Mouse (Mus musculus) forebrain, embryonic 11.5 days (tissue): ENCODE results near the gene Kat6b. TPM values are rescaled to one million over a fixed set of nuclear protein-coding genes. Genes with fewer than 3 reads are reported as not detected.

ENCODE experiments used
- ATAC-seq: fragments of 200-750 bp; cut with Nextera tagmentation; replicated peaks from 2 replicates; pipeline ENCODE4 v1.8.0; 2017; ENCODE audit warnings: moderate TSS enrichment; ENCODE audit not compliant: low FRiP score
- DNase-seq: peaks from one replicate; pipeline ENCODE4 v3.0.0-alpha.2; 2017; ENCODE audit warnings: low spot score
- H3K27ac ChIP-seq: fragments of 300-500 bp; sonication (generic); 2 replicates; pipeline ENCODE4 v1.5.1; 2014; ENCODE audit warnings: low read depth, low read length
- H3K27me3 ChIP-seq: fragments of 300-500 bp; sonication (generic); 2 replicates; pipeline ENCODE4 v1.6.1; 2014; ENCODE audit warnings: mild to moderate bottlenecking, low read length, mixed read lengths; ENCODE audit not compliant: control insufficient read depth, insufficient read depth
- H3K36me3 ChIP-seq: fragments of 300-500 bp; sonication (generic); 2 replicates; pipeline ENCODE4 v1.6.1; 2014; ENCODE audit warnings: mild to moderate bottlenecking, low read length, moderate library complexity, mixed read lengths; ENCODE audit not compliant: control insufficient read depth, insufficient read depth
- H3K4me1 ChIP-seq: fragments of 300-500 bp; sonication (generic); replicated peaks from 2 replicates; pipeline ENCODE4 v1.6.1; 2014; ENCODE audit warnings: low read length, mixed read lengths; ENCODE audit not compliant: control insufficient read depth, insufficient read depth
- H3K4me2 ChIP-seq: fragments of 300-500 bp; sonication (generic); 2 replicates; pipeline ENCODE4 v1.6.1; 2014; ENCODE audit warnings: low read depth, mild to moderate bottlenecking, low read length, moderate library complexity, mixed read lengths; ENCODE audit not compliant: severe bottlenecking
- H3K4me3 ChIP-seq: fragments of 300-500 bp; sonication (generic); 2 replicates; pipeline ENCODE4 v1.5.1; 2014; ENCODE audit warnings: low read depth, low read length
- H3K9ac ChIP-seq: fragments of 300-500 bp; sonication (generic); 2 replicates; pipeline ENCODE4 v1.6.1; 2014; ENCODE audit warnings: low read length
- H3K9me3 ChIP-seq: fragments of 300-500 bp; sonication (generic); 2 replicates; pipeline ENCODE4 v1.6.1; 2016; ENCODE audit warnings: low read length, mixed read lengths; ENCODE audit not compliant: control insufficient read depth
- WGBS: fragments of 180-500 bp; shearing (Covaris S2); extraction: QIAGEN DNeasy Blood & Tissue Kit; methylation state at CpG from one replicate; pipeline ENCODE4 v1.1.7; 2014; 5-methylcytosine and 5-hydroxymethylcytosine counted together
- polyA plus RNA-seq: library from polyadenylated mRNA; unstranded; fragments of >200 nt; fragmentation: Nextera tagmentation; extraction: Ambion mirVana; gene quantifications from 2 replicates; pipeline ENCODE4 v1.2.1, GENCODE M21; 2014

Kat6b gene
- polyA plus RNA-seq, 1 experiment from 2014 or later: 34.5 TPM

DNA sequence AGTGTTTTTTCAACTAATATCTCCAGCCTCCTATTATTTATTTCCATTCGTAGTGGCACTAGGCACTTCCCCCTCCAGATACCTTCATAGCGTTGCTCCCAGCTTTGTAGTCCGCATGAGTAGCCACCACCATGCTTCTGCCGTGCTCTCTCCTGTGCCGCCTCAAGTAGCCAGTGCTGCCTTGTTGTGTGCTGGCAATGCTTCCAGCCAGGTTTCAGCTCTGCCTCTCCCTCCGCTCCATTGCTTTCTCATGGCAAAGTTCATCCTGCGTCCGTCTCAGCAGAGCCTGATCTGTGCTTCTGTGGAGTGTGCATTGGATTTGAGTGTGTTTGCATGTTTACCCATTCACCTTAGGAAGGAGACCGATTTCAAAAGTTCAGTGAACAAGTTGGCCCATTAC is 144.7 kb downstream of the Kat6b start:
- DNase-seq: no peak
- 89% methylated on average over 9 of the region's 9 CpGs for whole genome bisulfite sequencing
- H3K4me3 ChIP-seq: no peak overlapping the region
- H3K4me1 ChIP-seq: no peaks in the 10 kb centered on the region
- H3K27me3 ChIP-seq: no peaks in the 10 kb centered on the region
- H3K9ac ChIP-seq: no peak overlapping the region
- no peak overlapping the region for H3K27ac ChIP-seq
- H3K9me3 ChIP-seq: no peaks in the 10 kb centered on the region
- ATAC-seq: no peak
- H3K36me3 ChIP-seq: peaks cover 10% of the 10 kb centered on the region
- H3K4me2 ChIP-seq: no peak overlapping the region

DNA sequence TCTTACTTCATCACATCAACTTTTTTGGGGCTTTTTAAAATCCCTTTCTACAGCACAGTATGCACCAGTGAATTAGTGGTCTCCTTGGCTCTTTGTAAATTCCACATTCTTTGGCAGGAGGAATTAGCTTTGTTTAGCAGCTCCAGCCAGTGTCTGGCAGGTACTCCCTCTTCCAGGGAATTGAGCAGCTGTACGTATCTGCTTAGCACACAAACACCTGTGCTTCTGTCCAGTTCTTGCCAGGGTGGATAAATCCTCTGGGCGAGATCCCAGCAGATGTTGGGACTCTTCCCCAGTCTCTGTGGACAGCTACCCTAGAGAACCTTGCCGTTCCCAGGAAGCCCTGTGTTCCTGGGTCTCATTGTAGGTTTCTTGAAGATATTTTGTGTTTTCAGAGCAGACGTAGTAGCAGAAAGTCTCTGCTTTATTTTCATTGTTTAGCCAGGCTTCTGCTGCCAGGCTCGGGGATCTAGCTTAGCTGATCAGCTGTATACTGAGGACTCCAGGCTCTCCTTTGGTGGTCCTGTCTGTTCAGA is 150.5 kb downstream of the Kat6b start:
- no peak overlapping the region for H3K27ac ChIP-seq
- DNase-seq (no peak), ATAC-seq (no peak)
- WGBS: 66% methylated on average over 5 of the region's 5 CpGs
- no peaks in the 10 kb centered on the region for H3K27me3 ChIP-seq
- H3K4me3 ChIP-seq: no peak overlapping the region
- no peaks in the 10 kb centered on the region for H3K9me3 ChIP-seq
- no peaks in the 10 kb centered on the region for H3K4me1 ChIP-seq
- H3K4me2 ChIP-seq: no peak overlapping the region
- peaks cover 9% of the 10 kb centered on the region for H3K36me3 ChIP-seq
- no peak overlapping the region for H3K9ac ChIP-seq

DNA sequence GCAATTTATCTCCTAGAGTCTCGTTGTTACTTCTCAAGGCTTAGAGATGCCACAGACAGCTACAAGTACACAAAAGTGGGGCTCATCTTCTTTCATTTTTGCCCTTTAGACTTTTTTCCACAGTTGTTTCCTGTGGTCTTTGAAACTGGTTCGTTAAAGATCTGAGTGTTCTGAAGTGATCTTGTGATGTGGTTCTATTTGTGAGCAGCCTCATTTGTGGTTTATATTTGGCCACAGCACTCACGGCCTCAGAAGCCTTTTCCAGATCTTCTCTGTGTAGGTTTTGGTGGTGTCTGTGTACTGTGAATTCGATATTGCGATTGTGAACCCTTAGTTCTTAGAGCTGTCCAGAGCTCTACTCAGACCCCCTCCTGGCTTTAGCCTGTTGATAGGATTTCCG is 155.3 kb downstream of the Kat6b start:
- Histone ChIP-seq H3K4me1 (no peaks in the 10 kb centered on the region), H3K9me3 (no peaks in the 10 kb centered on the region), H3K27me3 (no peaks in the 10 kb centered on the region), H3K4me2 (no peak overlapping the region), H3K36me3 (peaks cover 3% of the 10 kb centered on the region; the same call in 1 of the 2 replicates), H3K27ac (no peak overlapping the region), H3K9ac (no peak overlapping the region), H3K4me3 (no peak overlapping the region)
- 80% methylated on average over 6 of the region's 6 CpGs for WGBS
- no peak for ATAC-seq
- no peak for DNase-seq

DNA sequence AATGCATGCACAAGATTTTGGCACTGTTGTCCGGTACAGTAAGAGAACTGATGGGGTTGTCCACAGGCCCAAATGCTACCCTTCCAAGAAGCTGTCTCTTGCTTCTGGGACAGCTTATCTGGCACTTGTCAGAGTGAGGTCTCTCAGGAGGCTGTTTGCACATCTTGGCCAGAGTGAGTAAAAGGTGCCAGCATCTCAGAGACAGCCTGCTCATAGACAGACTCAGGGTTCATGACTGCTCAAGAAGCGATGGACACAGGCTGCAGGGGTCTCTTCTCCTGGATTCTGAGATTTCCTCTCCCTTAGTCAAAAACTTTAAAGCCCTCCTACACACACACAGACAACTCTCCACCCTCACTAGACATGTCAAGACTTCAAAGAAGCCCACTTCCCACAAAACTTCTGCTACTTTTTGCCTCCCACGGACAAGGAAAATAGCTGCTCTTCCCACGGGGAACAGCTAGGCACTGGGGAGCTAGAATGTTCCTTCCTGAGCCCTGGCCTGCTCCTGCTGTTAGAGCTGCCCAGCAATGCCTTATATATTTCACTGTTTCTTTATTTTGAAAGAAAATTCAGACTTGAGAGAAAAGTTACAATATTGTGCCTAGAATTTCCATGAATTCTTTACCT is 159.7 kb downstream of the Kat6b start:
- H3K27ac ChIP-seq: no peak overlapping the region
- H3K9me3 ChIP-seq: no peaks in the 10 kb centered on the region
- ATAC-seq (no peak), DNase-seq (no peak)
- no peaks in the 10 kb centered on the region for H3K27me3 ChIP-seq
- H3K4me3 ChIP-seq: no peak overlapping the region
- no peak overlapping the region for H3K9ac ChIP-seq
- H3K4me1 ChIP-seq: no peaks in the 10 kb centered on the region
- no peaks in the 10 kb centered on the region; the same call in 1 of the 2 replicates for H3K36me3 ChIP-seq
- WGBS: 88% methylated on average over 4 of the region's 4 CpGs
- H3K4me2 ChIP-seq: no peak overlapping the region

DNA sequence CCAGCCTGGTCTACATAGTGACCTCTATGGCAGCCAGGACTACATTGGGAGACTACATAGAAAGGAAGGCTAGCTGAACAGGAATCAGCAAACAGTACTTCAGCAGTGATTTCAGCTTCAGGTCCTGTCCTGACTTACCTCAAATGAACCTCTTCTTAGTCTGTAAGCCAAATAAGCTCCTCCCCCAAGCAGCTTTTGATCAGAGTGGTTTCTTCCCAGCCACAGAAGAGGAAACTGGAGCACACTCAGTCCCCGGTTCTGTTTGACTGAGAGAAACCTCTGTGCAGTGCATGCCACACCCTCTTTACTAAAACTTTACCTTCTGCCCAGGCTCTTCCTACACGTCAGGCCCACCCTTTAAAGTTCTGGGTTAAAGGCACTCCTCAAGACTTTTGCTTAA is 172.6 kb downstream of the Kat6b start:
- Histone ChIP-seq H3K4me1 (peaks cover 2% of the 10 kb centered on the region; the same call in 1 of the 2 replicates), H3K27ac (no peak overlapping the region)
- WGBS: 84% methylated on average over 2 of the region's 2 CpGs

DNA sequence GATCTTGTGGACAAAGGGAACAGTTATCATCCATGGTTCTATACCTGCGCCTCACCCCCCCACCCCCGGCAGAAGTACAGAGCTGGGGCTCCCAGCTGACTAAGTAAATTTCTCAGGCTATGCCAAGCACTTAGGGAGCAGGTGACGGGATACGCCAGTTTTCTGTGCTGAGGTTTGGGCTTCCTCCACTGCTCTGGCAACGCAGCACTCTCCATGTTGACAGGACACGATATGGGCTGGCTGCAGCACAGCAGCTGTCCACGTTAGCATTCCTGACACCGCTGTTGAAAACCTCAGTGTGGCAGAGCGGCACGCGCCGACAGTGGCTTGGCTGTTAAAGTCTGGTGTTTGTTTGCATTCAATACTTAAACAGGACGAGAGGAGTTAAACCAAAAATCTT is 177.9 kb downstream of the Kat6b start:
- Histone ChIP-seq H3K4me2 (no peak overlapping the region), H3K27me3 (no peaks in the 10 kb centered on the region), H3K4me3 (no peak overlapping the region), H3K4me1 (peaks cover 2% of the 10 kb centered on the region; the same call in 1 of the 2 replicates), H3K9me3 (no peaks in the 10 kb centered on the region), H3K9ac (no peak overlapping the region), H3K27ac (no peak overlapping the region), H3K36me3 (peaks cover 8% of the 10 kb centered on the region)
- WGBS: 79% methylated on average over 13 of the region's 13 CpGs
- DNase-seq: no peak
- no peak for ATAC-seq

More for the DNA sequence above, 172.6 kb downstream of the Kat6b start:
- ATAC-seq: no peak
- H3K36me3 ChIP-seq: no peaks in the 10 kb centered on the region
- H3K27me3 ChIP-seq: no peaks in the 10 kb centered on the region
- H3K9ac ChIP-seq: no peak overlapping the region
- no peak overlapping the region for H3K4me3 ChIP-seq
- H3K4me2 ChIP-seq: no peak overlapping the region
- H3K9me3 ChIP-seq: no peaks in the 10 kb centered on the region
- DNase-seq: no peak

DNA sequence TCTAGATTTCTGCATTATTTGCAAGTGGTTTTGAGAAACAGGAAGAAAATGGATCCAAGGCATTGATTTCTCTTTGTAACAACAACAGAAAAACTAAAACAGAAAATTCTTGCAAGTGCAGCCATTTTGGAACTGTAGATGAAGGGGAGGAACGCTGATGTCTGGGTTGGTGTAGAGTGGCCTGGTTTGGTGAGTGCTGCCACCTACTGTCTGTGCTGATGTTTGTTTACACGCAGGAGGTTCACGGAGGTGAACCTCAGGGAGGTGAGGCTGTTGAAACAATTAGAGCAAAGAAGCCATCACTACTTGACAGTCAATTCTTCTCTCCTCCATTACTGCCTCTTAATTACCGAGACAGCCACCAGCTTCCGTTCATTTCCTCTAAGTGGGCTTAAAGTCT is 178.4 kb downstream of the Kat6b start:
- no peaks in the 10 kb centered on the region for H3K27me3 ChIP-seq
- peaks cover 2% of the 10 kb centered on the region; the same call in 1 of the 2 replicates for H3K4me1 ChIP-seq
- DNase-seq (peak; percentile 78), ATAC-seq (peak; percentile 75; the same call in 1 of the 2 replicates)
- no peak overlapping the region for H3K4me3 ChIP-seq
- no peak overlapping the region for H3K4me2 ChIP-seq
- whole genome bisulfite sequencing: 27% methylated on average over 5 of the region's 5 CpGs
- peaks cover 8% of the 10 kb centered on the region for H3K36me3 ChIP-seq
- H3K9ac ChIP-seq: no peak overlapping the region
- no peaks in the 10 kb centered on the region for H3K9me3 ChIP-seq
- H3K27ac ChIP-seq: no peak overlapping the region

DNA sequence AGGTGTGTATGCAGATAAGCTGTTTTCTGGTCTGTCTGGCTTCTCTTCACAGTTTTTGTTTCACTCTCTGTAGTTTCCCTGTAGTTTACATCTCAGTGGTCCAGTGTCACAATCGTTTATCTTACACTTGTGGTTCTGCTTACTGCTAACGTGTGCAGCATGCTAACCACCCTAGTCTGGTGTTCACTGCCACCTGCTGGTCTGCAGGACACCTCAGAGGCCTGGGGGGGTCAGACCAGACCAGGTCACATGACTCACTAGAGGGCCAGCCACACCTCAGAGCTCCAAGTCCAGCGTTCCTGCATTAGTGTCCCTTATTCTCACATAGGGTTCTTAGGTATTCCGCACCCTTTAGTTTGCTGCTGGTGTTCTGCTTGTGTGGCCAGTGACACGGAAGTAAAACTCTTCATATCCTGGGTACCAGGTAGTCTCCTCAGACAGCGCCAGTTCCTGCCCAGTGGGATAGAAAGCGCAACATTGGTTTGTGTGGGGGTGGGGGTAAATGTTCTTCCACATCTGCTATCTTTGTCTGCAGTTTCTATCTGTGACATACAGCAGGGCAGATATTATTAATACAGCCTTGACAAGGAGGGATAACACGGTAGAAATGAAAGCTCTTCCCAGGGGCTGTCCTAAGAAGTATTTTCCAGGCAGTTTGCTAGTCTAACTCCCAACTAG is 181.4 kb downstream of the Kat6b start:
- no peak for ATAC-seq
- Histone ChIP-seq H3K4me3 (no peak overlapping the region), H3K9ac (no peak overlapping the region), H3K27me3 (no peaks in the 10 kb centered on the region), H3K36me3 (peaks cover 8% of the 10 kb centered on the region), H3K4me1 (peaks cover 2% of the 10 kb centered on the region; the same call in 1 of the 2 replicates), H3K9me3 (no peaks in the 10 kb centered on the region), H3K4me2 (no peak overlapping the region), H3K27ac (no peak overlapping the region)
- DNase-seq: no peak
- 84% methylated on average over 8 of the region's 8 CpGs for WGBS
